Mouse (Mus musculus): Measurements from ENCODE around the gene Lrrk1. TPM values are rescaled to one million over a fixed set of nuclear protein-coding genes. Genes with fewer than 3 reads are reported as not detected.

Gene Lrrk1
- polyA plus RNA-seq, 2 experiments = 2.3 to 3.1 TPM

DNA sequence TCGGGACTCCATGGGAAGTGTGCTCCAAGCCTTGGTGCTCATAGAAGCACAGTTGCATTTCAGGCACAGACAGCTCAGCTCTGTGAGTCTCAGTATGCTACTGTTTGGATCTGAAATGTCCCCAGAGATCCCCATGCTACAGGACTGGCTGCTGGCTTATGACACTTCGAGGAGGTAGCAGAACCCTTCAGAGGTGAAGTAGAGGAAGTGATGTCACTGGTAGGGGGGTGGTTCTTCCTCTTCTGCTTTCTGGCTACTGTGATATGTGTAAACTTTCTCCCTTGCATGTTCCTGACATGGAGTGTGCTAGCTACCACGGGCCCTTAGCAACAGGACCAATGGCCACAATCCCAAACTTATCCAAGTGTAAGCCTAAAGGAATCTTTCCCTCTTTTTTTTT lies 162.3 kb downstream of the Lrrk1 start:
- Histone ChIP-seq H3K9me3 (ENCODE audit: control insufficient read depth, low read length) (no peaks in the 10 kb centered on the region), H3K9ac (replicated peaks) (no peak overlapping the region), H3K36me3 (replicated peaks; ENCODE audit: control insufficient read depth, insufficient read depth, low read depth) (no peaks in the 10 kb centered on the region), H3K4me3 (ENCODE audit: insufficient read depth in 1 of 2, low read depth in 2 of 2, low read length in 2 of 2) (no peak overlapping the region), H3K27ac (no peak overlapping the region), H3K27me3 (ENCODE audit: control insufficient read depth, insufficient read depth, low read length) (no peaks in the 10 kb centered on the region), H3K4me2 (ENCODE audit: low read depth) (no peak overlapping the region), H3K4me1 (replicated peaks; ENCODE audit: control insufficient read depth in 2 of 2, insufficient read depth in 2 of 2, low read length in 1 of 2) (peaks cover 0 to 18% of the 10 kb centered on the region in 2 experiments)
- 35% methylated on average over 3 of the region's 3 CpGs for WGBS (ENCODE audit: insufficient replicate concordance)
- no peak for TF ChIP-seq CTCF (IDR thresholded peaks at IDR 0.05; ENCODE audit: low read depth)
- TF ChIP-seq EP300 (IDR thresholded peaks at IDR 0.05; ENCODE audit: low read depth) = no peak
- DNase-seq (ENCODE audit: low read depth in 3 of 3, low spot score in 3 of 3) (no peak), ATAC-seq (ENCODE audit: insufficient read depth) (no peak)

DNA sequence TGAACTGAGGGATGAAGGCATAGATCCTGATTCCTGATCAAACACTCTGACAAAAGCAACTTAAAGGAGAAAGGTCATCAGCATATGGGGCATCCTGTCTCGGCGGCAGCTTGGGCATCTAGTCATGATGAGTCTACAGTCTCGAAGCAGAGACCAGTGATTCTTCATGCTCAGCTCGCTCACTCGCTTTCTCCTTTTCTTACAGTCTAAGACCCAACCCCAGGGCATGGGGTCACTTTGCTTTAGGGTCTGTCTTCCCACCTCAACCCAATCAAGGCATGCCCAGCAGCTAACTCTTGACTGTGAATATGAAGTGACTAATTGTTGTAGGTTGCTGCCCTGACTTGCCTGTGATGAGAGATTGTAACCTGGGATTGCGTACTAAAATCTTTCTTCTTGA lies 163.6 kb downstream of the Lrrk1 start:
- no peak overlapping the region for H3K4me3 ChIP-seq (ENCODE audit: insufficient read depth in 1 of 2, low read depth in 2 of 2, low read length in 2 of 2)
- no peaks in the 10 kb centered on the region for H3K27me3 ChIP-seq (ENCODE audit: control insufficient read depth, insufficient read depth, low read length)
- ATAC-seq (ENCODE audit: insufficient read depth) = no peak
- H3K27ac ChIP-seq = no peak overlapping the region
- TF ChIP-seq CTCF (IDR thresholded peaks at IDR 0.05; ENCODE audit: low read depth) (no peak), EP300 (IDR thresholded peaks at IDR 0.05; ENCODE audit: low read depth) (no peak)
- no peaks in the 10 kb centered on the region for H3K36me3 ChIP-seq (replicated peaks; ENCODE audit: control insufficient read depth, insufficient read depth, low read depth)
- no peak overlapping the region for H3K4me2 ChIP-seq (ENCODE audit: low read depth)
- DNase-seq (ENCODE audit: low read depth in 3 of 3, low spot score in 3 of 3) = no peak
- H3K9ac ChIP-seq (replicated peaks) = no peak overlapping the region
- peaks cover 2 to 15% of the 10 kb centered on the region in 2 experiments; a peak in 3 of 4 replicates for H3K4me1 ChIP-seq (replicated peaks; ENCODE audit: control insufficient read depth in 2 of 2, insufficient read depth in 2 of 2, low read length in 1 of 2)
- 83% methylated on average over 6 of the region's 6 CpGs for WGBS (ENCODE audit: insufficient replicate concordance)
- no peaks in the 10 kb centered on the region for H3K9me3 ChIP-seq (ENCODE audit: control insufficient read depth, low read length)

DNA sequence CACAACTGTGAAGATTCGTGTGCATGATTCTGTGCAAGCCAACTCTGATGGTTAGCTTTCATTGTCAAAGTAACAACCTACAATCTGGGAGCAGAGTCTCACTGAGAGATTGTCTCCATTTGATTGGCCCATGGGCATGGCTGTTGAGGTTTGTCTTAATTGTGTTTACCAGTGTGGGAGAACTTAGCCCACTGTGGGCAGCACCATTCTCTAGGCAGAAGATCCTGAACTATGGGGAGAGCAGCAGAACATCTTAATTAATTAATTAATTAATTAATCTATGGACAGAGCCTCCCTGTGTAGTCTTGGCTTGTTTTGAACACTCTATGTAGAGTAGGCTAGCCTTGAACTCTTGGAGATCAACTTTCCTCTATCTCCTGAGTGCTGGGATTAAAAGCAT lies 164.4 kb downstream of the Lrrk1 start:
- Histone ChIP-seq H3K27me3 (ENCODE audit: control insufficient read depth, insufficient read depth, low read length) (no peaks in the 10 kb centered on the region), H3K27ac (no peak overlapping the region), H3K4me1 (replicated peaks; ENCODE audit: control insufficient read depth in 2 of 2, insufficient read depth in 2 of 2, low read length in 1 of 2) (peaks cover 2 to 12% of the 10 kb centered on the region in 2 experiments; a peak in 3 of 4 replicates), H3K9me3 (ENCODE audit: control insufficient read depth, low read length) (no peaks in the 10 kb centered on the region), H3K4me3 (ENCODE audit: insufficient read depth in 1 of 2, low read depth in 2 of 2, low read length in 2 of 2) (no peak overlapping the region), H3K4me2 (ENCODE audit: low read depth) (no peak overlapping the region), H3K36me3 (replicated peaks; ENCODE audit: control insufficient read depth, insufficient read depth, low read depth) (no peaks in the 10 kb centered on the region), H3K9ac (replicated peaks) (no peak overlapping the region)
- ATAC-seq (ENCODE audit: insufficient read depth) (no peak), DNase-seq (ENCODE audit: low read depth in 3 of 3, low spot score in 3 of 3) (no peak)
- TF ChIP-seq CTCF (IDR thresholded peaks at IDR 0.05; ENCODE audit: low read depth) (no peak), EP300 (IDR thresholded peaks at IDR 0.05; ENCODE audit: low read depth) (no peak)
- WGBS (ENCODE audit: insufficient replicate concordance) = 65% methylated on average over 1 of the region's 1 CpGs

DNA sequence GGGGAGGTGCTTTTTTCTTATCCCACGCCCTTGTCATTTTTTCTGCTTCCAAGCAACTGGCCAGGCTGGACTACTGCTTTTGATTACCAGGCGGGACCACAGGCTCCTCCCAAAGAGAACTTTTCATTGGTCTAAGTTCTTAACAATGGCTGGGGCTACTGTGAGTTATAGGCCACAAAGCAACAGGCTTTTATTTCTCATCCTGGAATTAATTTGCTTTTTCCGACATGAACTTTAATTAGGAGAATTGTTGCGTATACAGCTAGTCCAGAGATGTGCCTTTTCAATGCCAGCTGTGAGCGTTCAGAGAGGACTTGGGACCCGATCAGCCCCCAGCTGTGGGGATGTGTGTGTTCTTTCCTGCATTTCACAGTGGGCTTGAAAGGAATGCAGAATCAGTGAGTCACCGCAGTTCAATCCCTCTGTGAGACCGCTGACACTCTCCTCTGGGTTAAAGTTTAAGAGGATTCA lies 165.5 kb downstream of the Lrrk1 start:
- Histone ChIP-seq H3K4me3 (ENCODE audit: insufficient read depth in 1 of 2, low read depth in 2 of 2, low read length in 2 of 2) (no peak overlapping the region), H3K4me1 (replicated peaks; ENCODE audit: control insufficient read depth in 2 of 2, insufficient read depth in 2 of 2, low read length in 1 of 2) (peaks cover 2 to 18% of the 10 kb centered on the region in 2 experiments; a peak in 3 of 4 replicates), H3K27ac (no peak overlapping the region), H3K9me3 (ENCODE audit: control insufficient read depth, low read length) (no peaks in the 10 kb centered on the region), H3K4me2 (ENCODE audit: low read depth) (no peak overlapping the region), H3K27me3 (ENCODE audit: control insufficient read depth, insufficient read depth, low read length) (no peaks in the 10 kb centered on the region), H3K9ac (replicated peaks) (no peak overlapping the region), H3K36me3 (replicated peaks; ENCODE audit: control insufficient read depth, insufficient read depth, low read depth) (no peaks in the 10 kb centered on the region)
- ATAC-seq (ENCODE audit: insufficient read depth) = no peak
- WGBS (ENCODE audit: insufficient replicate concordance) = 58% methylated on average over 8 of the region's 8 CpGs
- TF ChIP-seq EP300 (IDR thresholded peaks at IDR 0.05; ENCODE audit: low read depth) (no peak), CTCF (IDR thresholded peaks at IDR 0.05; ENCODE audit: low read depth) (no peak)
- no peak for DNase-seq (ENCODE audit: low read depth in 3 of 3, low spot score in 3 of 3)

DNA sequence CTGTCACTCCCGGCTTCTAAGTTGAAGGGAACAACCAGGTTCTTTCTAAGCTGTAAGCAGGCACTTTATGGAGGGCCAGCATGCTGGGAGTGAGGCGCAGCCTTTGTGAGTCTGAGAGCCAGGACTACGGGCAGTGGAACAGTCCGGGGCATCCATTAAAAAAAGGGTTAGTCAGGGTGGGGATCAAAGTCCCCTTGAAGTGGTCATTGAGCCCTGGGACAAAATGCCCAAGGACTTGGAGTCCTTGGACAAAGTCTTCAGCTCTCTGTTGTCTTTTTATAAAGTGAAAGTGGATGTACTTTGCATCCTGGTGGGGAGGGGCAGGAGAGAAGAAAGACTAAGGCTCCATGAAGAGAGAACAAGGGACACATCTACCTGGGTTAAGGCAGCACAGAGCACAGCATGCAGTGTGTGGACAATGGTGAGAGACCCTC lies 168.3 kb downstream of the Lrrk1 start:
- no peak overlapping the region for H3K4me3 ChIP-seq (ENCODE audit: insufficient read depth in 1 of 2, low read depth in 2 of 2, low read length in 2 of 2)
- no peaks in the 10 kb centered on the region for H3K9me3 ChIP-seq (ENCODE audit: control insufficient read depth, low read length)
- DNase-seq (ENCODE audit: low read depth in 3 of 3, low spot score in 3 of 3) (no peak), ATAC-seq (ENCODE audit: insufficient read depth) (no peak)
- peaks cover 2 to 21% of the 10 kb centered on the region in 2 experiments; a peak in 3 of 4 replicates for H3K4me1 ChIP-seq (replicated peaks; ENCODE audit: control insufficient read depth in 2 of 2, insufficient read depth in 2 of 2, low read length in 1 of 2)
- H3K27ac ChIP-seq = no peak overlapping the region
- WGBS (ENCODE audit: insufficient replicate concordance) = 76% methylated on average over 4 of the region's 4 CpGs
- no peaks in the 10 kb centered on the region for H3K27me3 ChIP-seq (ENCODE audit: control insufficient read depth, insufficient read depth, low read length)
- H3K9ac ChIP-seq (replicated peaks) = no peak overlapping the region
- H3K36me3 ChIP-seq (replicated peaks; ENCODE audit: control insufficient read depth, insufficient read depth, low read depth) = no peaks in the 10 kb centered on the region
- TF ChIP-seq EP300 (IDR thresholded peaks at IDR 0.05; ENCODE audit: low read depth) (no peak), CTCF (IDR thresholded peaks at IDR 0.05; ENCODE audit: low read depth) (no peak)
- H3K4me2 ChIP-seq (ENCODE audit: low read depth) = no peak overlapping the region

Data from liver, embryonic 14.5 days (tissue).